Mouse (Mus musculus): Measurements from ENCODE around the gene Cdsn. TPM values are rescaled to one million over a fixed set of nuclear protein-coding genes. Genes with fewer than 3 reads are reported as not detected.

Cdsn gene
- total and polyA plus RNA-seq, 2 experiments from 2014 or later: 0.29 TPM; not detected in 1

DNA sequence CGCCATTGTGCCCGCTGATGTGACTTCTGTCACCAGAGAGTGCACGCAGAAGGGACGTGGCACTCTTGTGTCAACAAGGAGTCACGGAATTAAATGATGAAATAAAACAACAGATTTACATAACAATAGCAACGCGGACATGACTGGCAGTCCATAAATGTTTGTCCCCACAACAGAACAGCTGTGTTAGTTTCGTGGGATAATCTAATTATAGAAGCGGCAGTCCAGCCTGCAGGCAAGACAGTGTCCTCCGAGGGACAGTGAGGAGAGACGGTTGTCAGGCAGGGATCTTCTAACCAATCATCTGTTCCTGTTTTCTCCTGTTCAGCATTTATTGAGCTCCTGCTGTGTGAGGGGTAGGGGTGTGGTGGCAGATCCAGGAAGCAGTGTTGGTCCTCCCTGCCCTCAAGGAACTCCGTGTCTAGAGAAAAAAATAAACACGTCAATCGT is 8.5 kb upstream of the Cdsn start:
- no peak for TF ChIP-seq CTCF (IDR thresholded peaks at IDR 0.05; ENCODE audit: low read depth)
- H3K27me3 ChIP-seq (ENCODE audit: insufficient read depth, low read length): no peaks in the 10 kb centered on the region
- H3K4me2 ChIP-seq (ENCODE audit: low read depth, low read length): peak overlapping the region; percentile 10; the same call in 1 of the 2 replicates
- H3K9me3 ChIP-seq (ENCODE audit: low read length): no peaks in the 10 kb centered on the region
- no peak overlapping the region for H3K4me3 ChIP-seq (ENCODE audit: low read length)
- no peak overlapping the region for H3K9ac ChIP-seq (replicated peaks; ENCODE audit: low read length)
- ATAC-seq: peak; percentile 24; the same call in 1 of the 2 replicates
- peaks cover 13% of the 10 kb centered on the region; the same call in 1 of the 2 replicates for H3K4me1 ChIP-seq (ENCODE audit: insufficient read depth, low read length)
- WGBS: 7% methylated on average over 14 of the region's 14 CpGs
- no peaks in the 10 kb centered on the region for H3K36me3 ChIP-seq (ENCODE audit: insufficient read depth, low read length)
- peak; percentile 23 for DNase-seq (ENCODE audit: low spot score)
- no peak overlapping the region for H3K27ac ChIP-seq

DNA sequence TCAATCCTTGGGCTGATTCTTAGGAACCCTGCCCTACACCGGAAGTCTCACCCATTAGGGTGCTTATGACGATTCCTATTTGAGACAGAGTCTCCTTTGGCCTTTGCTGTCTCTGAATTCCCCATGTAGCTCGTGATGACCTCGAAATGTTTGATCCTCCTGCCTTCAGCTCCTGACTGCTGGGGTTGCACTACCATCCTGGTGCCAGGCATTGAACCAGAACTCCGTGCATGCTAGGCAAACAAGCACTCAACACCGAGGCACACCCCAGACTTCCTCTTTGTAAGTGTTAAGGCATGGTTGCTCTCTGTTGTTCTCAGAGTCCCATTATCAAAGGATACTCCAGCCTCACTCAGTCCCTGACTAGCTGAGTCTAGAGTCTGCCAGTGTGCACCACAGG is 7.9 kb upstream of the Cdsn start:
- H3K9me3 ChIP-seq (ENCODE audit: low read length): no peaks in the 10 kb centered on the region
- ATAC-seq (no peak), DNase-seq (ENCODE audit: low spot score) (no peak)
- H3K27me3 ChIP-seq (ENCODE audit: insufficient read depth, low read length): no peaks in the 10 kb centered on the region
- no peak overlapping the region for H3K4me3 ChIP-seq (ENCODE audit: low read length)
- 66% methylated on average over 6 of the region's 6 CpGs for WGBS
- peaks cover 13% of the 10 kb centered on the region; the same call in 1 of the 2 replicates for H3K4me1 ChIP-seq (ENCODE audit: insufficient read depth, low read length)
- no peak overlapping the region for H3K27ac ChIP-seq
- H3K4me2 ChIP-seq (ENCODE audit: low read depth, low read length): no peak overlapping the region
- TF ChIP-seq CTCF (IDR thresholded peaks at IDR 0.05; ENCODE audit: low read depth): no peak
- no peaks in the 10 kb centered on the region for H3K36me3 ChIP-seq (ENCODE audit: insufficient read depth, low read length)
- H3K9ac ChIP-seq (replicated peaks; ENCODE audit: low read length): no peak overlapping the region

DNA sequence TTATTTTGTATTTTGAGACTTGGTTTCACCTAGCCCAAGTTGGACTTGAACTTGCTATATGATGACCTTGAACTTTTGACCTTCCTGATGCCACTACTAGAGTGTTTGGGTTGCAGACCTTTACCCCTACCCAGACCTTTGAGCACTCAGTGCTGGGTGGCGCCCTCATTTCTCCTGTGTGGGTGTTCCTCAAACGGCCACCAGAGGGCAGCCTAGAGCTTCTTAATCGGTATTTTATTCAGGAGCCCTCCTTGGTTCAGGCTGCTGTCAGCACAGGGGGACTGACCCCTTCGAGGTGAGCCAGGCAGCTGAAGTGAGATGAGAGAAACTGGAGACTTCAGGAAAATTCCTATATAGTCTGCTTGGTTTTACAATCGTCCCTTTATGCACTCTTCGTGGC is 7.2 kb upstream of the Cdsn start:
- TF ChIP-seq CTCF (IDR thresholded peaks at IDR 0.05; ENCODE audit: low read depth): peak; percentile 86
- Histone ChIP-seq H3K36me3 (ENCODE audit: insufficient read depth, low read length) (no peaks in the 10 kb centered on the region), H3K4me2 (ENCODE audit: low read depth, low read length) (no peak overlapping the region), H3K4me1 (ENCODE audit: insufficient read depth, low read length) (peaks cover 13% of the 10 kb centered on the region; the same call in 1 of the 2 replicates), H3K9me3 (ENCODE audit: low read length) (no peaks in the 10 kb centered on the region), H3K9ac (replicated peaks; ENCODE audit: low read length) (no peak overlapping the region), H3K27ac (no peak overlapping the region), H3K4me3 (ENCODE audit: low read length) (no peak overlapping the region), H3K27me3 (ENCODE audit: insufficient read depth, low read length) (no peaks in the 10 kb centered on the region)
- DNase-seq (ENCODE audit: low spot score): peak; percentile 76
- WGBS: 28% methylated on average over 6 of the region's 6 CpGs
- peak; percentile 39 for ATAC-seq

DNA sequence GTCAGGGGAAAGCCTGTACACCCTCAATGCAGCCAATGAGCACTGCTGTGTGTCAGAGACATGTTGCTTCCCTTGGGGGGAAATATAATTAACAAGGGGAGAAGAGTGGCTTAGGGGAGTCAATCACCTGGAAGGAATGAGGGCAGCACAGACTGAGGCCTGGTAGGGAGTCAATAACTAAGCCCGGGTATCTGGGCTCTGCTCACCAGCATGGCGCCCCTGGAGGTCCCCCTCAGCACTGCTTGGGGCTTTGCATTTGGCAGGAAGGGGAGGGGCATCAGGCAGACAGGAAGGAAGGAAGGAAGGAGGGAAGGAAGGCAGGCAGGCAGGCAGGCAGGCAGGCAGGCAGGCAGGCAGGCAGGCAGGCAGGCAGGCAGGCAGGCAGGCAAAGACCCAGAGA is 4.5 kb upstream of the Cdsn start:
- no peak overlapping the region for H3K4me2 ChIP-seq (ENCODE audit: low read depth, low read length)
- no peak overlapping the region for H3K4me3 ChIP-seq (ENCODE audit: low read length)
- ATAC-seq: no peak
- no peaks in the 10 kb centered on the region for H3K36me3 ChIP-seq (ENCODE audit: insufficient read depth, low read length)
- H3K4me1 ChIP-seq (ENCODE audit: insufficient read depth, low read length): peaks cover 13% of the 10 kb centered on the region; the same call in 1 of the 2 replicates
- H3K27ac ChIP-seq: no peak overlapping the region
- 36% methylated on average over 2 of the region's 2 CpGs for WGBS
- no peak overlapping the region for H3K9ac ChIP-seq (replicated peaks; ENCODE audit: low read length)
- TF ChIP-seq CTCF (IDR thresholded peaks at IDR 0.05; ENCODE audit: low read depth): no peak
- H3K9me3 ChIP-seq (ENCODE audit: low read length): no peaks in the 10 kb centered on the region
- H3K27me3 ChIP-seq (ENCODE audit: insufficient read depth, low read length): no peaks in the 10 kb centered on the region
- DNase-seq (ENCODE audit: low spot score): no peak

DNA sequence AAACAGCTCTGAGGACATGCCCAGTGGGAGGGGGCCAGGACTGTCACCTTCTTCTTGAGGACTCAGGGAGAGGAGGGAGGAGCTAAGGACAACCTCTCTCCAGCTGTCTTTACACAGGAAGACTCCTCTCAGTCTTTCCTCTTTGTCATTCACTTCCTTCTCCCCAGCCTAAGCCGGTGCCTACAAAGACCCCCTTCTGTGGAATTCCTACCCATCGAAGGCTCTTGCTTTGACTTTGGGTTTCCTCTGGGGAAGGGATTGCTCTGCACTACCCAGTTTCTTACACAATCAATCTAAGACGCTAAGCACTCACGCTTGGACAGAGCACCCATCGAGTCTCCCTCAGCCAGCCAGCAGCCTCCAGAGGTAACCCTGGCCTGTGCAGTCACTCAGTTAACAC is 3.3 kb upstream of the Cdsn start:
- H3K4me2 ChIP-seq (ENCODE audit: low read depth, low read length): no peak overlapping the region
- no peaks in the 10 kb centered on the region for H3K27me3 ChIP-seq (ENCODE audit: insufficient read depth, low read length)
- H3K9me3 ChIP-seq (ENCODE audit: low read length): no peaks in the 10 kb centered on the region
- WGBS: 26% methylated on average over 5 of the region's 5 CpGs
- H3K27ac ChIP-seq: no peak overlapping the region
- no peaks in the 10 kb centered on the region for H3K36me3 ChIP-seq (ENCODE audit: insufficient read depth, low read length)
- no peak for ATAC-seq
- H3K4me3 ChIP-seq (ENCODE audit: low read length): no peak overlapping the region
- DNase-seq (ENCODE audit: low spot score): no peak
- 0 out of 2 replicates have a peak, but pooled peaks cover 7% of the 10 kb centered on the region for H3K4me1 ChIP-seq (ENCODE audit: insufficient read depth, low read length)
- H3K9ac ChIP-seq (replicated peaks; ENCODE audit: low read length): no peak overlapping the region
- TF ChIP-seq CTCF (IDR thresholded peaks at IDR 0.05; ENCODE audit: low read depth): no peak

DNA sequence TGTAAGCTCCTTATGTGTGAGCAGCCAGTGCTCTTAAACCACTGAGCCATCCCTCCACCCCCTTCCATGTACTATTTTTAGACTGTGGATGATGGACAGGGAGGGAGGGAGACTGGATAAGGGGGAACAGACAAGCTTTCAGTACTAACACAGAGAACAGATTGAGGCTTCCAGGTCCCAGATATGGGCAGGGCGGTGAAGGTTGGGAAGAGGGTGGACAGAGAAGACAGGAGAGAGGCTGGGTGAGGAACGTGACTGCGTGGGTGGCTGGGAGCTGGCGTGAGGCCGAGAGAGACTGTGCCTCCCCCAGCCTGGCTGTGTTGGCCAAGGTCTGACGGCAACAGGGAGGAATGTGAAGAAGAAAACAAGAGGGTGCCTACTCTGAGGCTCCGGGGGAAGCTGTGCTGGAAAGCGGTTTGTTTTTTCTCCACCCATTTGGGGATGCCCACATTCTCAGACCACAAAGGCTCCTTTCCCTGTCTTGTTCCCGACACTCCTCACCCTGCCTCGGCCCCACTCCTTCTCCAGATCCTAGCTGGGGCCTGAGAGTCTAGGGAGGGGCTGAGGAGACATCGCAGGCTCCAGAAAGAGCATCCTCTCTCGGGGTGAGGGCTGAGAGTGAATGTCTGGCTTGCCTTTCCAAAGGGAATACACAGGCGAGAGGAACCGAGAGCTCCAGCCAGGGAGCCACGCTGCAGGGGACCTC is 2.3 kb upstream of the Cdsn start:
- TF ChIP-seq CTCF (IDR thresholded peaks at IDR 0.05; ENCODE audit: low read depth): no peak
- Histone ChIP-seq H3K27me3 (ENCODE audit: insufficient read depth, low read length) (no peaks in the 10 kb centered on the region), H3K36me3 (ENCODE audit: insufficient read depth, low read length) (no peaks in the 10 kb centered on the region), H3K4me3 (ENCODE audit: low read length) (no peak overlapping the region), H3K4me1 (ENCODE audit: insufficient read depth, low read length) (0 out of 2 replicates have a peak, but pooled peaks cover 7% of the 10 kb centered on the region), H3K4me2 (ENCODE audit: low read depth, low read length) (no peak overlapping the region), H3K9ac (replicated peaks; ENCODE audit: low read length) (no peak overlapping the region), H3K27ac (peak overlapping the region; percentile 17; the same call in 1 of the 2 replicates), H3K9me3 (ENCODE audit: low read length) (no peaks in the 10 kb centered on the region)
- DNase-seq (ENCODE audit: low spot score) (peak; percentile 40), ATAC-seq (peak; percentile 60)
- WGBS: 28% methylated on average over 15 of the region's 15 CpGs

DNA sequence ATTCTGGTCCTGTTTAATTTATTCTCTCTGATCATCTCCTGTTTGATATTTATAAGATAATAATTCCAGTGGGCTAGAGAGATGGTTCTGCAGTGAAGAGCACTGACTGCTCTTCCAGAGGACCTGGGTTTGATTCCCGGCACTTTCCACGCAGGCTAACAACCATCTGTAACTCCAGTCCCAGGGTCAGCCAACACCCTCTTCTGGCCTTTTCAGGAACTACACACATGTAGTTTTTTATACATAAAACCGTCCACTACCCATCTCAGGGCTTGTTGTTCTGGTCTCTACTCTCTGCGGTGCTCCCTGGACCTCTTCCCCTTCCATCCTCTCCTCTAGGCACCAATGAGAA is 1.8 kb upstream of the Cdsn start:
- no peak for ATAC-seq
- Histone ChIP-seq H3K36me3 (ENCODE audit: insufficient read depth, low read length) (no peaks in the 10 kb centered on the region), H3K27ac (peak overlapping the region; percentile 17; the same call in 1 of the 2 replicates)

More for the DNA sequence above, 1.8 kb upstream of the Cdsn start:
- Histone ChIP-seq H3K9me3 (ENCODE audit: low read length) (no peaks in the 10 kb centered on the region), H3K27me3 (ENCODE audit: insufficient read depth, low read length) (no peaks in the 10 kb centered on the region), H3K4me1 (ENCODE audit: insufficient read depth, low read length) (0 out of 2 replicates have a peak, but pooled peaks cover 7% of the 10 kb centered on the region), H3K4me3 (ENCODE audit: low read length) (no peak overlapping the region), H3K4me2 (ENCODE audit: low read depth, low read length) (no peak overlapping the region), H3K9ac (replicated peaks; ENCODE audit: low read length) (no peak overlapping the region)
- WGBS: 96% methylated on average over 4 of the region's 4 CpGs
- no peak for TF ChIP-seq CTCF (IDR thresholded peaks at IDR 0.05; ENCODE audit: low read depth)
- no peak for DNase-seq (ENCODE audit: low spot score)
